Mouse (Mus musculus) embryonic facial prominence, embryonic 11.5 days (tissue): ENCODE measurements around the gene Vstm2l. TPM values are rescaled to one million over a fixed set of nuclear protein-coding genes. Genes with fewer than 3 reads are reported as not detected.

ENCODE experiments used
- ATAC-seq: fragments of 200-750 bp; cut with Nextera tagmentation; replicated peaks from 2 replicates; pipeline ENCODE4 v1.8.0; 2017; ENCODE audit warnings: low read depth; ENCODE audit not compliant: insufficient number of reproducible peaks, low FRiP score, low TSS enrichment
- DNase-seq: peaks from one replicate; pipeline ENCODE4 v3.0.0-alpha.2; 2015; ENCODE audit warnings: low spot score
- H3K27ac ChIP-seq: fragments of 300-500 bp; sonication (generic); replicated peaks from 2 replicates; pipeline ENCODE4 v1.5.1; 2014; ENCODE audit warnings: mild to moderate bottlenecking, low read depth, low read length, control low read depth
- H3K27me3 ChIP-seq: fragments of 300-500 bp; sonication (generic); 2 replicates; pipeline ENCODE4 v1.6.1; 2014; ENCODE audit warnings: mild to moderate bottlenecking, low read length, moderate library complexity, mixed read lengths; ENCODE audit not compliant: control insufficient read depth, insufficient read depth
- H3K36me3 ChIP-seq: fragments of 300-500 bp; sonication (generic); replicated peaks from 2 replicates; pipeline ENCODE4 v1.6.1; 2014; ENCODE audit warnings: low read depth, mild to moderate bottlenecking, low read length, moderate library complexity, mixed read lengths; ENCODE audit not compliant: control insufficient read depth, insufficient read depth
- H3K4me1 ChIP-seq: fragments of 300-500 bp; sonication (generic); 2 replicates; pipeline ENCODE4 v1.6.1; 2014; ENCODE audit warnings: low read length, mixed read lengths; ENCODE audit not compliant: control insufficient read depth, insufficient read depth
- H3K4me2 ChIP-seq: fragments of 300-500 bp; sonication (generic); 2 replicates; pipeline ENCODE4 v1.6.1; 2014; ENCODE audit warnings: low read depth, mild to moderate bottlenecking, control low read depth, low read length, moderate library complexity
- H3K4me3 ChIP-seq: fragments of 300-500 bp; sonication (generic); 2 replicates; pipeline ENCODE4 v1.5.1; 2014; ENCODE audit warnings: low read depth, low read length, control low read depth
- H3K9ac ChIP-seq: fragments of 300-500 bp; sonication (generic); replicated peaks from 2 replicates; pipeline ENCODE4 v1.6.1; 2014; ENCODE audit warnings: mild to moderate bottlenecking, control low read depth, low read length
- H3K9me3 ChIP-seq: fragments of 300-500 bp; sonication (generic); replicated peaks from 2 replicates; pipeline ENCODE4 v1.6.1; 2016; ENCODE audit warnings: mild to moderate bottlenecking, low read length, inconsistent platforms, mixed read lengths; ENCODE audit not compliant: control insufficient read depth
- WGBS: fragments of 180-500 bp; shearing (Covaris S2); extraction: QIAGEN DNeasy Blood & Tissue Kit; methylation state at CpG from one replicate; pipeline ENCODE4 v1.1.7; 2014; 5-methylcytosine and 5-hydroxymethylcytosine counted together
- polyA plus RNA-seq: library from polyadenylated mRNA; unstranded; fragments of >200 nt; fragmentation: Nextera tagmentation; extraction: Ambion mirVana; gene quantifications from 2 replicates; pipeline ENCODE4 v1.2.1, GENCODE M21; 2014

The Vstm2l gene
- polyA plus RNA-seq, 1 experiment from 2014 or later = 1.4 TPM

DNA sequence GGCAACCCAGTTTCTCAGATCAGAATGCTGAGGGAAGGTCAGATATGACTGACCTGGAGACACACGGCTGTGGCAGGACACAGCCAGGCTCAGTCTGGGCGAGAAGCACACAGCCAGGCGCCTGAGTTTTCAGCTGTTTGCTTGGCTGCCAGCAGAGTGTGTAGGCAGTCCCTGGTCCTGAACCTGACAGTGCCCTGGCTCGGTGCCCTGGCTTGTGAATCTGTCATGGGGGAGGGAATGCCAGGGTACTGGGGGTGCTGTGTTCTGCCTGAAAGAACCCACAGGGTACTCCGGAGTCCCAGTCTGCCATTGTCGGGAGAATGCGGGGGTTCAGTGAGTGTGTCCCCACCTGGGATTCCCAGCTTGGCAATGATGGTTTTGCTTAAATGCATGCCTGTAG is 7.1 kb downstream of the Vstm2l start:
- H3K27me3 ChIP-seq = peaks cover 3% of the 10 kb centered on the region; the same call in 1 of the 2 replicates
- no peaks in the 10 kb centered on the region for H3K36me3 ChIP-seq
- no peak overlapping the region for H3K4me2 ChIP-seq
- no peak overlapping the region for H3K27ac ChIP-seq
- H3K4me1 ChIP-seq = no peaks in the 10 kb centered on the region
- H3K9ac ChIP-seq = no peak overlapping the region
- ATAC-seq (no peak), DNase-seq (no peak)
- WGBS = 70% methylated on average over 7 of the region's 7 CpGs
- no peaks in the 10 kb centered on the region for H3K9me3 ChIP-seq
- no peak overlapping the region for H3K4me3 ChIP-seq

GRCm38 (mm10) chr2:157923406-157923805 is 9.0 kb downstream of the Vstm2l start:
- DNase-seq (no peak), ATAC-seq (no peak)
- H3K27me3 ChIP-seq = no peaks in the 10 kb centered on the region
- WGBS = 3% methylated on average over 7 of the region's 7 CpGs
- H3K4me3 ChIP-seq = no peak overlapping the region
- H3K27ac ChIP-seq = no peak overlapping the region
- no peaks in the 10 kb centered on the region for H3K9me3 ChIP-seq
- H3K9ac ChIP-seq = no peak overlapping the region
- no peaks in the 10 kb centered on the region for H3K4me1 ChIP-seq
- H3K4me2 ChIP-seq = no peak overlapping the region
- H3K36me3 ChIP-seq = no peaks in the 10 kb centered on the region

- H3K9ac ChIP-seq = no peak overlapping the region
- H3K36me3 ChIP-seq = no peaks in the 10 kb centered on the region
- ATAC-seq (no peak), DNase-seq (no peak)
- WGBS = 72% methylated on average over 5 of the region's 5 CpGs
- no peaks in the 10 kb centered on the region for H3K9me3 ChIP-seq
- H3K4me1 ChIP-seq = no peaks in the 10 kb centered on the region
- no peak overlapping the region for H3K27ac ChIP-seq
- no peak overlapping the region for H3K4me2 ChIP-seq
- no peak overlapping the region for H3K4me3 ChIP-seq
- H3K27me3 ChIP-seq = no peaks in the 10 kb centered on the region
Observed at GRCm38 (mm10) chr2:157924504-157924903, 10.1 kb downstream of the Vstm2l start.

- Histone ChIP-seq H3K27me3 (no peaks in the 10 kb centered on the region), H3K9ac (no peak overlapping the region), H3K4me1 (no peaks in the 10 kb centered on the region), H3K4me2 (no peak overlapping the region), H3K36me3 (no peaks in the 10 kb centered on the region), H3K4me3 (no peak overlapping the region), H3K9me3 (no peaks in the 10 kb centered on the region), H3K27ac (no peak overlapping the region)
- WGBS = 70% methylated on average over 7 of the region's 7 CpGs
- no peak for DNase-seq
- no peak for ATAC-seq
Observed at GRCm38 (mm10) chr2:157926502-157926901, 12.0 kb downstream of the Vstm2l start.

GRCm38 (mm10) chr2:157926927-157927326 is 12.5 kb downstream of the Vstm2l start:
- DNase-seq = no peak
- H3K9me3 ChIP-seq = no peaks in the 10 kb centered on the region
- 77% methylated on average over 3 of the region's 3 CpGs for WGBS
- no peak overlapping the region for H3K4me3 ChIP-seq
- no peak overlapping the region for H3K27ac ChIP-seq
- H3K27me3 ChIP-seq = no peaks in the 10 kb centered on the region
- no peaks in the 10 kb centered on the region for H3K4me1 ChIP-seq
- ATAC-seq = no peak
- no peak overlapping the region for H3K9ac ChIP-seq
- H3K36me3 ChIP-seq = no peaks in the 10 kb centered on the region
- no peak overlapping the region for H3K4me2 ChIP-seq

DNA sequence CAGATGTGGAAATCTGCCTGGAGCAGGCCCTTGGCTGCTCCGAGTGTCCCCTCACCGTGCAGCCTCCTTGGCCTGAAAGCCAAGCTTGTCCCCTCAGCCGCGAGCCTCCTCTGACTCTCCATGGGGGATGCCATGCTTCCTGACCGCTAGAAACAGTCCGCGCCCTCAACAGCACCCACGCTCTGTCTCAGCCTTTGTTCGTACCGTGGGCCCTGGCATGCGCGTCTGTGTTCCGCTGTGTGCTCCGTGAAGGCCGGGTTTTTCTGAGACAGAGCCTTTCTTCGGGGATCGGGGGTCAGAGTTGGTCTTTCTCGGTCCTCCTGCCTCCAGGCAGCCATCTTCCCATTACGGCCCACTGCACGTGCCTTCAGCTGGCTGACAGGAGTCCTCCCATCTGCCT is 12.9 kb downstream of the Vstm2l start:
- no peak overlapping the region for H3K9ac ChIP-seq
- H3K9me3 ChIP-seq = no peaks in the 10 kb centered on the region
- H3K36me3 ChIP-seq = no peaks in the 10 kb centered on the region
- no peak for DNase-seq
- no peak for ATAC-seq
- 53% methylated on average over 20 of the region's 20 CpGs for WGBS
- no peak overlapping the region for H3K4me3 ChIP-seq
- H3K4me2 ChIP-seq = no peak overlapping the region
- H3K4me1 ChIP-seq = no peaks in the 10 kb centered on the region
- H3K27ac ChIP-seq = no peak overlapping the region
- no peaks in the 10 kb centered on the region for H3K27me3 ChIP-seq

GRCm38 (mm10) chr2:157927815-157928214 is 13.4 kb downstream of the Vstm2l start:
- no peak for DNase-seq
- WGBS = 22% methylated on average over 2 of the region's 2 CpGs
- Histone ChIP-seq H3K4me2 (no peak overlapping the region), H3K4me3 (no peak overlapping the region), H3K4me1 (no peaks in the 10 kb centered on the region), H3K36me3 (no peaks in the 10 kb centered on the region), H3K27ac (no peak overlapping the region), H3K9me3 (no peaks in the 10 kb centered on the region), H3K27me3 (no peaks in the 10 kb centered on the region), H3K9ac (no peak overlapping the region)
- ATAC-seq = no peak

DNA sequence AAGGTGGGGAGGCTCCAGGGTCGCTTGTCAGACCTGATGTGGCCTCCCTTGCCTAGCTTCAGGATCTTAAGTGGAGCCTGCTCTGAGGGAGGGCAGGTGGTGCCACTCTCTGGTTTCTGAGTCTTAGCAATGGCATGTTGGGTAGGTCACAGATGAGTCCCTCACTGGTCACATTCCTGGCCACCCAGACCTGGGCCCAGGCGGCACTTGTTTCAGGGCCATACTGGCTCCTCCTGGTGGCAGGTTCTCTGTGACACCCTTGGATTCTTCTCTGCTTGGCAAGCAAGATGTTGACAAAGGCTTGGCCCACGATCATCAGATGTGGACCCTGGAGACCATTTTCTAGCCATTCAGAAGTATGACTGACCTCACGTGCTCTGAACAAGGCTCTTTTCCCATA is 18.2 kb downstream of the Vstm2l start:
- no peaks in the 10 kb centered on the region for H3K36me3 ChIP-seq
- H3K9ac ChIP-seq = no peak overlapping the region
- WGBS = 75% methylated on average over 4 of the region's 4 CpGs
- no peaks in the 10 kb centered on the region for H3K4me1 ChIP-seq
- no peaks in the 10 kb centered on the region for H3K9me3 ChIP-seq
- DNase-seq (no peak), ATAC-seq (no peak)
- no peak overlapping the region for H3K4me2 ChIP-seq
- no peaks in the 10 kb centered on the region for H3K27me3 ChIP-seq
- H3K27ac ChIP-seq = no peak overlapping the region
- no peak overlapping the region for H3K4me3 ChIP-seq
